11 mouse cellular contexts compared by ENCODE assay signal in the genomic region with DNA sequence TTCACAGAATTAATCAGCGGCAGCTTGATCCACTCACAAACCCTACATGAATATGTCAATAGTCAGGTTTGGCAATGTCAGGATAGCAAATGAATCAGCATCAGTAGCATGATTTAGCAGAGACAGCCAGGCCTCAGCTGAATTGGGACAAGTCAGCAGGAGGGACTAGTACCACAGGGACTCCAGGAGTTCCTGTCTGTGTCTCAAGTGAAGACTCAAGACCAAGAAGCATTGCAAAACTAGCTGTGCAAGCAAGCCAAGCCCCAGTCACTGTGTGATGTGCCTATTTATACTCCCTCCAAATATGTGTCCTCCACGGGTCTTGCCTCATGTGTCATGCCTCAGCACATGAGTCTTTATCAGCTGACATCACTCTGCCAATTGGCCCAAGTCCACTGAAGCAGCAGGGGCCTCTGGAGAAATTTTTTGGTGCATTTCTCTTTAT. TPM values are rescaled to one million over a fixed set of nuclear protein-coding genes. Genes with fewer than 3 reads are reported as not detected.
A peak's percentile ranks its signal among the peaks of the same experiment; 100 is the strongest.
DNase-seq lines count a peak whose midpoint lies in the region; ATAC-seq and TF ChIP-seq lines count a peak whose summit lies in the region.
"Had no signal": no experiment of that assay in that cellular context is flagged by ENCODE, and none has a peak within 500 bp of the region (broad histone marks: within the 10 kb centered on the region; RNA-seq: fewer than 3 reads in every experiment).

No protein-coding gene starts in this region.

- 74% methylated on average over 2 of the region's 2 CpGs for WGBS in heart, embryonic 11.5 days (ENCODE audit: insufficient replicate concordance)
- WGBS in heart, embryonic 12.5 days, result 54% methylated on average over 2 of the region's 2 CpGs
- WGBS in lung, postnatal 0 days, result 64% methylated on average over 2 of the region's 2 CpGs
- WGBS in midbrain, embryonic 10.5 days, result 91% methylated on average over 2 of the region's 2 CpGs

- CTCF ChIA-PET in Patski (lab: Charles Lee), result no interaction called here

- DNase-seq in heart, adult 11 months, result peak; percentile 97
- DNase-seq in Patski (ENCODE audit: low read depth, low spot score), result no peak
- DNase-seq in lung, postnatal 0 days (ENCODE audit: low spot score), result peak; percentile 11
- DNase-seq in frontal cortex, postnatal 25 days (ENCODE audit: low spot score in 2 of 2), result no peak
- DNase-seq in cerebellum, adult 9-10 months, result no peak
- no peak for DNase-seq in midbrain, embryonic 10.5 days (ENCODE audit: low spot score)
- DNase-seq: midbrain, embryonic 14.5 days; retina, postnatal 1 day had no signal

- no peaks in the 10 kb centered on the region; the same call in 1 of the 2 replicates for H3K36me3 ChIP-seq in heart, embryonic 11.5 days (ENCODE audit: control insufficient read depth, insufficient read depth, low read length)
- H3K36me3 ChIP-seq in heart, embryonic 12.5 days, result peaks cover 14% of the 10 kb centered on the region
- peaks cover 3% of the 10 kb centered on the region; the same call in 1 of the 2 replicates for H3K36me3 ChIP-seq in lung, postnatal 0 days (ENCODE audit: insufficient read depth, low read length)
- H3K36me3 ChIP-seq in midbrain, embryonic 10.5 days, result peaks cover 8% of the 10 kb centered on the region

- no peak for TF ChIP-seq EP300 in lung, postnatal 0 days (IDR thresholded peaks at IDR 0.05)

- H3K9me3 ChIP-seq in heart, embryonic 11.5 days (replicated peaks; ENCODE audit: control insufficient read depth, low read length), result no peaks in the 10 kb centered on the region
- no peaks in the 10 kb centered on the region for H3K9me3 ChIP-seq in heart, embryonic 12.5 days (replicated peaks)
- H3K9me3 ChIP-seq in lung, postnatal 0 days (ENCODE audit: low read length), result no peaks in the 10 kb centered on the region
- no peaks in the 10 kb centered on the region for H3K9me3 ChIP-seq in midbrain, embryonic 10.5 days (replicated peaks)
- H3K9me3 ChIP-seq: embryonic facial prominence, embryonic 15.5 days had no signal

- no peak overlapping the region for H3K27ac ChIP-seq in heart, embryonic 11.5 days (ENCODE audit: low read depth, low read length)
- peak overlapping the region; percentile 33; the same call in 1 of the 2 replicates for H3K27ac ChIP-seq in heart, embryonic 12.5 days (ENCODE audit: poor library complexity, severe bottlenecking)
- H3K27ac ChIP-seq in lung, postnatal 0 days (ENCODE audit: low read length), result no peak overlapping the region
- H3K27ac ChIP-seq in midbrain, embryonic 10.5 days (replicated peaks), result no peak overlapping the region
- H3K27ac ChIP-seq: embryonic facial prominence, embryonic 15.5 days had no signal

- H3K4me1 ChIP-seq in heart, embryonic 11.5 days (ENCODE audit: control insufficient read depth, insufficient read depth, low read length), result no peaks in the 10 kb centered on the region
- peaks cover 7% of the 10 kb centered on the region for H3K4me1 ChIP-seq in heart, embryonic 12.5 days (replicated peaks)
- H3K4me1 ChIP-seq in lung, postnatal 0 days (ENCODE audit: insufficient read depth, low read depth, low read length), result no peaks in the 10 kb centered on the region
- no peaks in the 10 kb centered on the region for H3K4me1 ChIP-seq in midbrain, embryonic 10.5 days
- H3K4me1 ChIP-seq: embryonic facial prominence, embryonic 15.5 days had no signal

- H3K4me3 ChIP-seq in heart, embryonic 11.5 days (ENCODE audit: low read depth, low read length), result no peak overlapping the region
- no peak overlapping the region for H3K4me3 ChIP-seq in heart, embryonic 12.5 days
- H3K4me3 ChIP-seq in lung, postnatal 0 days (ENCODE audit: low read depth, low read length), result no peak overlapping the region
- H3K4me3 ChIP-seq in midbrain, embryonic 10.5 days, result no peak overlapping the region
- H3K4me3 ChIP-seq: embryonic facial prominence, embryonic 15.5 days had no signal

- in situ Hi-C loops in Patski (cut with MboI; ENCODE audit: low pct_unique_long_range_greater_than_20kb), result no loop called here

- ATAC-seq in heart, embryonic 11.5 days (replicated peaks; ENCODE audit: insufficient number of reproducible peaks, low FRiP score, low TSS enrichment), result no peak
- peak; percentile 17 for ATAC-seq in Patski
- no peak for ATAC-seq in heart, embryonic 12.5 days (ENCODE audit: insufficient number of reproducible peaks, low FRiP score)
- peak; percentile 41; the same call in 1 of the 2 replicates for ATAC-seq in lung, postnatal 0 days

- H3K4me2 ChIP-seq in heart, embryonic 11.5 days, result no peak overlapping the region
- H3K4me2 ChIP-seq in heart, embryonic 12.5 days, result no peak overlapping the region
- no peak overlapping the region for H3K4me2 ChIP-seq in lung, postnatal 0 days (replicated peaks; ENCODE audit: low read depth, low read length)
- H3K4me2 ChIP-seq: embryonic facial prominence, embryonic 15.5 days had no signal

- no peak overlapping the region for H3K9ac ChIP-seq in heart, embryonic 11.5 days (ENCODE audit: low read depth, low read length)
- H3K9ac ChIP-seq in heart, embryonic 12.5 days, result no peak overlapping the region
- no peak overlapping the region for H3K9ac ChIP-seq in lung, postnatal 0 days (replicated peaks; ENCODE audit: low read depth)
- H3K9ac ChIP-seq: embryonic facial prominence, embryonic 15.5 days had no signal

- no peaks in the 10 kb centered on the region for H3K27me3 ChIP-seq in heart, embryonic 11.5 days (ENCODE audit: control insufficient read depth, insufficient read depth, low read length)
- H3K27me3 ChIP-seq in Patski, result no peaks in the 10 kb centered on the region
- H3K27me3 ChIP-seq in heart, embryonic 12.5 days (replicated peaks), result no peaks in the 10 kb centered on the region
- H3K27me3 ChIP-seq in lung, postnatal 0 days (replicated peaks; ENCODE audit: insufficient read depth, low read length), result no peaks in the 10 kb centered on the region
- H3K27me3 ChIP-seq in midbrain, embryonic 10.5 days (ENCODE audit: low read depth, poor library complexity, severe bottlenecking), result no peaks in the 10 kb centered on the region
- H3K27me3 ChIP-seq: embryonic facial prominence, embryonic 15.5 days had no signal

- TF ChIP-seq CTCF in Patski (IDR thresholded peaks at IDR 0.05), result no peak
- no peak for TF ChIP-seq CTCF in lung, postnatal 0 days (IDR thresholded peaks at IDR 0.05)

- POLR2A ChIA-PET in Patski (lab: Charles Lee), result no interaction called here

RNA-seq across cellular contexts. Expression of gene Chmp3, which starts 11.9 kb away (rescaled TPM):
- polyA plus RNA-seq in heart, embryonic 11.5 days (2014; fragmentation: Nextera tagmentation; extraction: Ambion mirVana), result 62.2 and 71.6 TPM in 2 replicates
- 190 TPM for polyA plus RNA-seq in Patski (2021)
- polyA plus RNA-seq in heart, embryonic 12.5 days (2016; fragmentation: Nextera tagmentation; extraction: Ambion mirVana), result 63.2 and 63.8 TPM in 2 replicates
- polyA plus RNA-seq in lung, postnatal 0 days (2015; fragmentation: Nextera tagmentation; extraction: Ambion mirVana), result 82.5 and 83.4 TPM in 2 replicates
- polyA plus RNA-seq in midbrain, embryonic 10.5 days (2016; fragmentation: Nextera tagmentation; extraction: Ambion mirVana), result 49.7 and 50.5 TPM in 2 replicates

Comparison
In these comparisons a context has a peak if more than half of its experiments do, and no peak if none do; other contexts are left out.
1. DNase-seq: peak in heart, adult 11 months (single experiment) and lung, postnatal 0 days (single experiment); none in Patski (single experiment), frontal cortex, postnatal 25 days (0 of 2), cerebellum, adult 9-10 months (single experiment) and midbrain, embryonic 10.5 days (single experiment).
2. ATAC-seq: peak in Patski (single experiment) and lung, postnatal 0 days (single experiment); none in heart, embryonic 11.5 days (single experiment) and heart, embryonic 12.5 days (single experiment).